In genomic region chr19:12574012-12574407, GRCm38 (mm10) we compare ENCODE assay signal across 8 mouse cellular contexts. TPM values are rescaled to one million over a fixed set of nuclear protein-coding genes. Genes with fewer than 3 reads are reported as not detected.
DNase-seq lines count a peak whose midpoint lies in the region; ATAC-seq and TF ChIP-seq lines count a peak whose summit lies in the region.

No protein-coding gene starts in this region.

- no peaks in the 10 kb centered on the region for H3K27me3 ChIP-seq in embryonic facial prominence, embryonic 13.5 days
- H3K27me3 ChIP-seq in liver, embryonic 14.5 days (ENCODE audit: control insufficient read depth, insufficient read depth, low read length): no peaks in the 10 kb centered on the region

- H3K4me2 ChIP-seq in embryonic facial prominence, embryonic 13.5 days: peak overlapping the region; percentile 70
- H3K4me2 ChIP-seq in liver, embryonic 14.5 days (ENCODE audit: low read depth): peak overlapping the region; percentile 75

- no peak for TF ChIP-seq EP300 in liver, embryonic 14.5 days (IDR thresholded peaks at IDR 0.05; ENCODE audit: low read depth)

- peak overlapping the region; percentile 33; the same call in 1 of the 2 replicates for H3K27ac ChIP-seq in layer of hippocampus, adult 2 months
- H3K27ac ChIP-seq in embryonic facial prominence, embryonic 13.5 days: peak overlapping the region; percentile 60; the same call in 1 of the 2 replicates
- peak overlapping the region; percentile 60 for H3K27ac ChIP-seq in liver, embryonic 14.5 days

- peak overlapping the region; percentile 65 for H3K9ac ChIP-seq in embryonic facial prominence, embryonic 13.5 days
- peak overlapping the region; percentile 86 for H3K9ac ChIP-seq in liver, embryonic 14.5 days (replicated peaks)

- H3K9me3 ChIP-seq in embryonic facial prominence, embryonic 13.5 days: no peaks in the 10 kb centered on the region
- H3K9me3 ChIP-seq in liver, embryonic 14.5 days (ENCODE audit: control insufficient read depth, low read length): no peaks in the 10 kb centered on the region

- ATAC-seq in embryonic facial prominence, embryonic 13.5 days (ENCODE audit: insufficient number of reproducible peaks, insufficient read depth, low FRiP score, low TSS enrichment, low read depth): no peak
- ATAC-seq in hematopoietic stem cell, adult 5-6 weeks (replicated peaks in 1 of 2; ENCODE audit: insufficient read depth in 1 of 2, low FRiP score in 2 of 2, low TSS enrichment in 1 of 2, low read depth in 1 of 2, poor library complexity in 2 of 2, severe bottlenecking in 2 of 2): peak; percentile 60 to 70
- ATAC-seq in liver, embryonic 14.5 days (ENCODE audit: insufficient read depth): no peak; the same call in 1 of the 2 replicates

- peak overlapping the region; percentile 47; the same call in 1 of the 2 replicates for H3K4me3 ChIP-seq in layer of hippocampus, adult 2 months
- peak overlapping the region; percentile 41 for H3K4me3 ChIP-seq in embryonic facial prominence, embryonic 13.5 days
- peak overlapping the region; percentile 74 to 100 for H3K4me3 ChIP-seq in liver, embryonic 14.5 days (ENCODE audit: insufficient read depth in 1 of 2, low read depth in 2 of 2, low read length in 2 of 2)

- 18% methylated on average over 5 of the region's 5 CpGs for WGBS in embryonic facial prominence, embryonic 13.5 days
- WGBS in liver, embryonic 14.5 days (ENCODE audit: insufficient replicate concordance): 3% methylated on average over 5 of the region's 5 CpGs

- no peak for TF ChIP-seq CTCF in layer of hippocampus, adult 2 months (conservative IDR thresholded peaks at IDR 0.05)
- TF ChIP-seq CTCF in liver, embryonic 14.5 days (IDR thresholded peaks at IDR 0.05; ENCODE audit: low read depth): no peak

- peaks cover 18% of the 10 kb centered on the region for H3K4me1 ChIP-seq in embryonic facial prominence, embryonic 13.5 days
- H3K4me1 ChIP-seq in liver, embryonic 14.5 days (replicated peaks; ENCODE audit: control insufficient read depth in 2 of 2, insufficient read depth in 2 of 2, low read length in 1 of 2): peaks cover 13 to 26% of the 10 kb centered on the region in 2 experiments

- intact Hi-C loops in left cerebral cortex, postnatal 4 days (cut with DNase I): no loop called here

- no peak for DNase-seq in layer of hippocampus, adult 2 months (ENCODE audit: low spot score in 2 of 2)
- DNase-seq in layer of hippocampus, adult 8-10 months (ENCODE audit: low spot score in 2 of 2): no peak
- DNase-seq in liver, embryonic 14.5 days (ENCODE audit: low read depth in 3 of 3, low spot score in 3 of 3): no peak
- DNase-seq in natural killer cell, adult 2 months (ENCODE audit: low spot score in 2 of 2): peak; percentile 21 to 42
- DNase-seq in left cerebral cortex, postnatal 4 days: no peak
- DNase-seq in cerebellum, adult 9-11 months: no peak

- peaks cover 9% of the 10 kb centered on the region for H3K36me3 ChIP-seq in embryonic facial prominence, embryonic 13.5 days
- H3K36me3 ChIP-seq in liver, embryonic 14.5 days (replicated peaks; ENCODE audit: control insufficient read depth, insufficient read depth, low read depth): peaks cover 21% of the 10 kb centered on the region

RNA-seq across cellular contexts. Expression of gene Gm4952, which starts 25.8 kb away (rescaled TPM):
- not detected for total RNA-seq in layer of hippocampus, adult 2 months (2021)
- total RNA-seq in layer of hippocampus, adult 8-10 months (2022): not detected
- polyA plus RNA-seq in embryonic facial prominence, embryonic 13.5 days (2015; fragmentation: Nextera tagmentation; extraction: Ambion mirVana): 0.19 and 0.25 TPM in 2 replicates
- total RNA-seq in hematopoietic stem cell, adult 5-6 weeks (2017): not detected in 2 replicates
- polyA plus RNA-seq in liver, embryonic 14.5 days (2012; rRNA removed): 1.5 and 1.9 TPM in 2 replicates
- polyA plus RNA-seq in liver, embryonic 14.5 days (2014; fragmentation: Nextera tagmentation; extraction: Ambion mirVana): 4.2 and 4.3 TPM in 2 replicates
- under 1 TPM; 0.30 to 0.34 TPM for total RNA-seq in left cerebral cortex, postnatal 4 days (2021)

RNA-seq across cellular contexts. Expression of gene Fam111a, which starts 28.5 kb away (rescaled TPM):
- 1 to 10 TPM; 1.5 to 2.0 TPM for total RNA-seq in layer of hippocampus, adult 2 months (2021)
- total RNA-seq in layer of hippocampus, adult 8-10 months (2022): 1 to 10 TPM; 1.4 to 3.9 (median 2.3) TPM
- 20.3 and 23.4 TPM in 2 replicates for polyA plus RNA-seq in embryonic facial prominence, embryonic 13.5 days (2015; fragmentation: Nextera tagmentation; extraction: Ambion mirVana)
- 161 and 174 TPM in 2 replicates for total RNA-seq in hematopoietic stem cell, adult 5-6 weeks (2017)
- 9.2 and 17.9 TPM in 2 replicates for polyA plus RNA-seq in liver, embryonic 14.5 days (2012; rRNA removed)
- 30.3 and 31.5 TPM in 2 replicates for polyA plus RNA-seq in liver, embryonic 14.5 days (2014; fragmentation: Nextera tagmentation; extraction: Ambion mirVana)
- 1 to 10 TPM; 6.3 to 7.6 TPM for total RNA-seq in left cerebral cortex, postnatal 4 days (2021)

RNA-seq across cellular contexts. Expression of gene Glyat, which starts 59.1 kb away (rescaled TPM):
- total RNA-seq in layer of hippocampus, adult 2 months (2021): under 1 TPM in 1 of 2 experiments, not detected in 1; 0.20 TPM
- under 1 TPM in 3 of 4 experiments, not detected in 1; 0.11 to 0.32 (median 0.16) TPM for total RNA-seq in layer of hippocampus, adult 8-10 months (2022)
- not detected in 2 replicates for polyA plus RNA-seq in embryonic facial prominence, embryonic 13.5 days (2015; fragmentation: Nextera tagmentation; extraction: Ambion mirVana)
- not detected in 2 replicates for total RNA-seq in hematopoietic stem cell, adult 5-6 weeks (2017)
- polyA plus RNA-seq in liver, embryonic 14.5 days (2012; rRNA removed): 0.15 and 0.19 TPM in 2 replicates
- polyA plus RNA-seq in liver, embryonic 14.5 days (2014; fragmentation: Nextera tagmentation; extraction: Ambion mirVana): 0.38 and 0.48 TPM in 2 replicates
- total RNA-seq in left cerebral cortex, postnatal 4 days (2021): not detected

Comparison
In these comparisons a context has a peak if more than half of its experiments do, and no peak if none do; other contexts are left out.
1. DNase-seq: peak in natural killer cell, adult 2 months (2 of 2); none in layer of hippocampus, adult 2 months (0 of 2), layer of hippocampus, adult 8-10 months (0 of 2), liver, embryonic 14.5 days (0 of 3), left cerebral cortex, postnatal 4 days (single experiment) and cerebellum, adult 9-11 months (single experiment).
2. ATAC-seq: peak in hematopoietic stem cell, adult 5-6 weeks (2 of 2); none in embryonic facial prominence, embryonic 13.5 days (single experiment) and liver, embryonic 14.5 days (single experiment).
3. RNA of gene Fam111a, which starts 28.5 kb away (total RNA-seq): 161 to 174 TPM in hematopoietic stem cell, adult 5-6 weeks; 6.3 to 7.6 TPM in left cerebral cortex, postnatal 4 days, 1.4 to 3.9 TPM in layer of hippocampus, adult 8-10 months and 1.5 to 2.0 TPM in layer of hippocampus, adult 2 months; every median in the first group is over 10 times any median in the second.
4. Peak in every context shown above with its lines, with median percentiles within 50 percentile points of each other: H3K27ac ChIP-seq and H3K4me3 ChIP-seq.